Mouse (Mus musculus) mouse embryonic stem cell (cell line): ENCODE data around the gene Vps50.
"Not testable (repeated sequence)": the region's sequence is repeated elsewhere in the genome, so short reads cannot be mapped to it uniquely, and the experiment has no call there.

ENCODE experiments used
- in situ Hi-C, 2 experiments: fragments of 300-500 bp; cut with MboI; formaldehyde crosslinking; loops; 1 replicate in 1 of 2; 3 replicates in 1 of 2; pipeline ENCODE4 v1.14.3; 2019 to 2020; ENCODE audit warnings: low sequenced_read_pairs in 2 of 2, low pct_unique_long_range_greater_than_20kb in 1 of 2, mixed read lengths in 1 of 2; ENCODE audit not compliant: unreplicated experiment in 1 of 2

The Vps50 gene

DNA sequence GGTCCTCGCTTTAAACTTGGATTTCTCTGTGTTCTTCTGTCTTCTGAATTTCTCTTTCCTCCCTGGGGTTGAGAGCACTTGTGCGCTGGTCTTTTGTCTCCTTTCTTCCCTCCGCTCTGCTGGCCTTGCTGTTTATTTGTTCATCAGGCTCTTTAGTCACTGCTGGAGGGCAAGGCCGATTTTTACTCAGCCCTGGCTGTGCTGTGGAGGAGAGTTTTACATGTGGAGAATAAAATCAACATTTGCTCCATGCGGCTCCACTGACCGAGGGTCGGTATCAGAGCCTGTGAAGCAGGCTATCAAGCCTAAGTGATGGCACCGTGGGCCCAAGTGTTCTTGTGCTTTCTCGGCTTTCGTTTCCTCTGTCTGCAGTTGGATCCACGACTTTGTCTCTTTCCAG lies 13.4 kb downstream of the Vps50 start:
- in situ Hi-C loops: loop anchor here (10.0 to 25.0 kb wide), 3 partner anchors 93 to 233 kb away; no protein-coding TSS in a partner anchor

DNA sequence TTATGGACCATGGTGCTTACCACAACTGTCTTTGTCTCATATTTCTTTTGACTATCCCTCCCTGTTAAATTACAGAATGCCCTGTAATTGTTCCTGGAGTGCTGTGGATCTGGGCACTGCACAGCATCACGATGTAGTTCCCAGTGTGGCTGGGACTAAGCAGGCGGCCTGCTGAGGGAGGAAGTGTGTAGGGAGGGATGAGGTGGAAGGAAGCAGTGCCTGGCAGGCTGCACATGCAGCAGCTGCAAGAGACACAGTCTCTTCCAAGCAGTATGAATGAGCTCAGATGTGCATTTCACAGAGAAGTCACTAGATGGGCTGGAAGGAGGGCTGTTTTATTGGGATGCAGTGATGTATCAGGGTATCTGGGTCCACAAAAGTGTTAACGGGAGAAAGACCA lies 14.4 kb downstream of the Vps50 start:
- in situ Hi-C loops: loop anchor here (10.0 to 25.0 kb wide), 3 partner anchors 92 to 232 kb away; no protein-coding TSS in a partner anchor

DNA sequence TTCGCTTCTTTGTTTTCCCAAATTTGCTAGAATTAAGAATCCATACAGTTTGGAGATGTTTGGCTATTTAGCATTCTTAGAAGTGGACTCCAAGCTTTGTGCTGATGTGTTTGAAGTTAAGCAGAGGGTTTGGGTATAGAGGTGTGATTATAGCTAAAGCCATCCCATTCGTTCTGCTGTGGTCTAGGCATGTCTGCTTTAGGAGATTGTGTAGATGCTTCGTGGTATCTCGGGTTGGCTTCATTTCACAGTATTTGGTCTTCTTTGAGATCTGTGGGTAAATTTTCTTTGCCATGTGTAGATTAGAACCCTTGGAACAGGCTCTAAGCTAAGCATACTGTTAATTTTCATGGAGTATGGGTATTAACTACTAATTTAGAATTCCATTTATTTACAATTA lies 30.0 kb downstream of the Vps50 start:
- in situ Hi-C loops: no loop called here

DNA sequence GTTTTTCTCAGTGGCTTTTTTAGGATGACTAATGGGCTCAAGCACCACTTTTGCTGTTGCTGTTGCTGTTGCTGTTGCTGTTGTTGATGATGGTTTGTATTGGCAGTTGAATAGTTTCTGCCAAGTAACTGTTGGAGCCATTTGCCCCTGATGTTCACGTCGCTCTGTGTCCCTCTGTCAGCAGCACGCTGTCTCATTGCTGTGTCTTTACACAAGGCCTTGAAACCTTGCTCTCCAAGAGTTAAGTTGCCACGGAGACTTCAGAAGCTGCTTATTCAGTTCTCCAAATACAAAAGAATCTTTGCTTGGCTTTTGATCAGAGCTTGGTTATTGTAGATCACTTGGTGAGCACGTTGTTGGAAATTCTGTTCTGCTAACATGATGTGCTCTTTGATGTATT lies 33.3 kb downstream of the Vps50 start:
- in situ Hi-C loops: no loop called here

DNA sequence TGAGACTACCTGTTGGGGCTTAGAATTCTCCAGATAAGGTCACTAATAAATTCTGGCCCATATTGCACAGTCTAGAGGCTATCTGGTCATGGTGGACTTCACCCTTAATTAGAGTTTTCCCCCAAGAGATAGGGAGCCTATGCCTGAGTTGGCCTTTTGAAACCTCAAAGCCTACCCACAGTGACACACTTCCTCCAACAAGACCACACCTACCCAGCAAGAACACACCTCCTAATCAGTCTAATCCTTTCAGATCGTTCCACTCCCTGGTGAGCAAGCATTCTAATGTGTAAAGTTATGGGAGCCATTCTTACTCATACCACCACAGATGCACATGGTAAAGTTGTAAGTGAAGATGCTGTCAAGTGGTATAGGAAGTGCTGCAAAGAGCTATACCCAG lies 37.9 kb downstream of the Vps50 start:
- in situ Hi-C loops: no loop called here

DNA sequence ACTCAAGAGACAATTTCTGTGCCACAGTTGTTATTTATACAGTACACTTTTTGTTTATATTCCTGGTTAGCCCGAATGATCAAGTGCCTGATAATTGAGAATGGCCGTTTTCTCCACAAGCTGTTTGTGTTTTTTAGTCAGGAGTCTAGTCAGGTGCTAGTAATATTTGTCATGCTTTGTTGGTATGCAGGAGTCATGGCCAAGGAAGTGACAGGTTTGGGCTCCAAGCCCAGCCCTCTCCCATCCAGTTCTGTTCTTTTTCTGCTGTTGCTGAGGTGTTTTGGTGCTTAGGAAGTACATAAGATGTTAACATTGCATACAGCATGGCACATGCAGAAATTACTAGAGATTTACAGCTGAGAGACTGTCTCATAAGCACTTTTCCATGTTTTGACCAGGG lies 41.3 kb downstream of the Vps50 start:
- in situ Hi-C loops: no loop called here

DNA sequence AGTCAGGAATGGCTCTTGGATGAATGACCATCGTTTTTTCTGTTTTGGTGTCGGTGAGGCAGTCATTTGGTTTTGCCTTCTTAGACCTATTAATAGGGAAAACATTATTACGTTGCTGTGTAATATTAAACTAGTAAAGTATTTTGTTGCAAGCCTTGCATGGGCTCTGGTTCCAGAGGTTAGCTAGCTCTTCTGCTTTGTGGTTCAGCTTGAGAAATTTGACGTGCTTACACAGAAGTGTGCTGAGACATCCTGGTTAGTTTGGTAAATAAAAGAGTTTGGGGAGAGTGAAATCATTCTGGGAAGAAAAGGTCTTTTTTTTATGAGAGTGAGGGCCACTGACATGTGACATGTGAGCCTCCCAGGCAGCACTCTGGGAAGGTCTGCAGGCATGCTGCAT lies 45.7 kb downstream of the Vps50 start:
- in situ Hi-C loops: no loop called here

DNA sequence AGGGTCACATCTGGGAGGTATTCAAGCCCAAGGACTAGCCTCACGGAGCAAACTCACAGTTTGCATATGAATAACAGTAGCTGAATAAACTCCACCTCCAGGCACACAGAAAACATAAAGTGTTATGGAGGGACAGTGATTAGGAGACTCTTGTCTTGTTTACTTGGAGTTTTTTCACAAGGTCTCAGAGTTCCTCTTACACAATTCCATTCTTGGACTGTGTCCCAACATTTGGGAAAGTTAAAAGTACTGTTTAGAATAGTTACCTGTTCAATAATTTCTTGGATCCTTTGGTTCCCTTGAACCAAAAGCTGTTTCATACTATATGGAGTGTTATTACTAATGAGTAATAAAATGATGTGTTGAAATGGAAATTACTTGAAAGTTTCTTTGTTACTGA lies 46.8 kb downstream of the Vps50 start:
- in situ Hi-C loops: no loop called here

DNA sequence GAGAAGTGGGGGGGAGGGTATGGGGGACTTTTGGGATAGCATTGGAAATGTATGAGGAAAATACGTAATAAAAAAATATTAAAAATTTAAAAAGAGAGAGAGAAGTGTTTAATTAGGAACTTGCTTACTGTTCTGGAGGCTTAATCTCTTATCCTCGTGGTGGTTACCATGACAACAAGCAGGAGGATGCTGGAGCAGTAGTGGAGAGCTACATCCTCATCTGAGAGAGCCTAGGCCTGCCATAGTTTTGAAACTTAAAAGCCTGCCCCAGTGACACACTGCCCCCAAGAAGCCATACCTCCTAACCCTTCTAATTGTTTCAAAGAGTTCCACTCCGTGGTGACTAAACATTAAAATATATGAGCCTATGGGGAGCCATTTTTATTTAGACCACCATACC lies 50.8 kb downstream of the Vps50 start:
- in situ Hi-C loops: no loop called here

DNA sequence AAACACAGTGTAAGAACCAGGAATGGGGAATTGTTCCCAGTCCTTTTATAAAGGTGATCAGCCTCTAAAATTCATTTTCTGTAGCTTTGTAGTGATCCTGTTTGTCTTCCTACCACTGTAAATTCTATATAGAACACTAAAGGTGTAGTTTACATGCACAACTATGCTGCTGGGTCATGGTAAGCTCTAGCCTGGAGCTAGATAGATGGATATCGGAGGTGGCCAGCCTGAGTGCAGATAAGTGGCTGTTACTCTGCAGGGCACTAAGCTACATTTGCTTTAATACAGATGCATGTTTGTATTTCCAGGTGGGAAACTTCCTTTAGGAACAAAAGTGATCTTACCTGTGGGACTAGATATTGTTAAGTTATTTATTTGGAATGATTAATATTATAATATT lies 51.8 kb downstream of the Vps50 start:
- in situ Hi-C loops: no loop called here

DNA sequence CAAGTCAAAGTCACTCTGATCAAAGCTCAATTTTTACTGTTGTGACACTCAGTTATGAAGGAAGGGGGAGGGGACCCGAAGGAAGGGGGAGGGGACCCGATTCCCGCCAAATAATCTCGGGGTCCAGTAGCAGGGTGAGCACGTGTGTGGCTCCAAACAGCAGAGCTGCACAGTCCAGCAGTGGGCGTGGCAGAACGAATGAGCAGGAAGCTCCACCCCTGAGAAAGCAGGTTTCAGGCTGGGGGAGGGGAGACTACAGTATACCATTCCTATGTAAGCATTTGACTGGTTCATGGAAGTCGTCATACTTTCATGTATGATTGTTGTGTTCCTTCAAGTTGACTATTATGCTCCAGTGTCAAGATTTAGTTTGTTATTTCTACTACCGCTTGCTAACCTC lies 54.5 kb downstream of the Vps50 start:
- in situ Hi-C loops: not testable (repeated sequence)

DNA sequence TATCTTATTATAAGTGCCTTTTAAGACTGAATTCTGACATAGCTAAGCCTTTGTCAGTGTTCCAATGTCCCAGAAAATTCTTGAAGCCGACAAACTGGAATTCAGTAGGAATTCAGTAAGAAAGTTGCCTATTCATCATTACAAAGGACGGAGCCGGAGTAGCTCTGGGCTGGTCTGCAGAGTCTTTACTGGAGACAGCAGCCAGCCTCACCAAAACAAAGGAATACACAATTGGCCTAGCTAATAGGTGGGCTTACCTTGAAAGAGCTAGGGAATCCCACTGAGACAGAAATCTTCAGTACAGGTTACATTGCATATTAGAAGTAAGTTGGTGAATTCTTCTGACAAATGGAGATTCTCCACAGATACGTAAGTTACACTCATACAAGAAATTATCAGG lies 59.0 kb downstream of the Vps50 start:
- in situ Hi-C loops: no loop called here

DNA sequence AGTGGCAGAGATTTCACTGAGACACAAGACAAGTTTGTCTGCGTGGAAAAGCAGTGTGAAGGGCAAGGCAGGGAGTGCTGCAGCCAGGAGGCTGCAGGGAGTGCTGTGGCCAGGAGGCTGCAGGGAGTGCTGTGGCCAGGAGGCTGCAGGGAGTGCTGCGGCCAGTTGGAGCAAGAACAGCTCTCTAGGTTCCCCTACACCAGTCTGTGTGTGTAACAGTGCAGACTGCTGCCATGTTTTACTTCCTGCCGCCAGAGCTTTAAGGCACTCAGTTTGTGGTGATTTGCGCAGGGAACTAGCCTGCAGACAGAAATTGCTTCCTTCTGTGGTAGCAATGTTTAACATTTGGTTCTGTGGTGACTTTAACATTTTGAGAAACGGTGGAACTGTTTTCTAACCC lies 61.8 kb downstream of the Vps50 start:
- in situ Hi-C loops: no loop called here

DNA sequence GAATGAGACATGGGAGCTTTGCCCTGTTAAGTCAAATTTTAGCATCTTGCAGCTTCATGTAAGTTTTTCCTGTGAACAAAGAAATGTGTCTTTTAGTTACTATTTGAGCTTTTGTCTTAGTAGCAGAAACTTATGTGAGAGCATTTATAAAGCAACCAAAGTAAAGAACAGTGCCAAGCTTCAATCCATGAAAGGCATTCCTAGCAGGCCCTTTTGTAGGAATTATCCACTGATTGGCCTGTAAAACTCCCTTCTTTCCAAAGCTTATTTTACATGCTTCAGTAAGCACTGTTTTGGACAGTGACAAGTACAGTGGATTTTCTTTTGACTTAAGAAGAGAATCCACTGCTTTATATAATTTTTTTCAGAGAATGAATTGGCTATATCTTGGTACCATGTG lies 64.1 kb downstream of the Vps50 start:
- in situ Hi-C loops: no loop called here

DNA sequence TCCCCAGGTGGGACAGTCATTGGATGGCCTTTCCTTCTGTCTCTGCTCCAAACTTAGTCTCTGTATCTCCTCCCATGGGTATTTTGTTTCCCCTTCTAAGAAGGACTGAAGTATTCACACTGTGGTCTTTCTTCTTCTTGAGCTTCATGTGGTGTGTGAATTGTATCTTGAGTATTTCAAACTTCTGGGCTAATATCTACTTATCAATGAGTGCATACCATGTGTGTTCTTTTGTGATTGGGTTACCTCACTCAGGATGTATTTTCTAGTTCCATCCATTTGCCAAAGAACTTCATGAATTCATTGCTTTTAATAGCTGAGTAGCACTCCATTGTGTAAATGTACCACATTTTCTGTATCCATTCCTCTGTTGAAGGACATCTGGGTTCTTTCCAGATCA lies 65.9 kb downstream of the Vps50 start:
- in situ Hi-C loops: not testable (repeated sequence)

DNA sequence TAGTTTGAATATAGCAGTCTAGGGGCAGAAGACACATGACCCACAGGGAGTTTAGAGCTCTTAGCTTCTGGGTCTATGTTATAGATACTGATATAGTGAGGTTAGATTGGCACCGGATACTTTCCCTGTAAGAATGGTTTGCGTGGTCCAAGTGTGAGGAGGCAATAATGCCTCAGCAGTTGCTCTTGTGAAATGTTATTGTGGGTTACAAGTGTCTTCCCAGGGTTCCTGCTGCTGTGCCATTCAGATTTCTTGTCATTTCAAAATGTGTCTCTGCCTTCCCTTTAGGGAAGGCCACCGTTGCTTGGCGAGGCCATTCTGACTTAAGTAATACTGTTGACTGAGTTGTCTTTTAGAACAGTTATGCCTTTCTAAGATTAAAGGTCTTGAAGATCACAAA lies 66.8 kb downstream of the Vps50 start:
- in situ Hi-C loops: no loop called here

DNA sequence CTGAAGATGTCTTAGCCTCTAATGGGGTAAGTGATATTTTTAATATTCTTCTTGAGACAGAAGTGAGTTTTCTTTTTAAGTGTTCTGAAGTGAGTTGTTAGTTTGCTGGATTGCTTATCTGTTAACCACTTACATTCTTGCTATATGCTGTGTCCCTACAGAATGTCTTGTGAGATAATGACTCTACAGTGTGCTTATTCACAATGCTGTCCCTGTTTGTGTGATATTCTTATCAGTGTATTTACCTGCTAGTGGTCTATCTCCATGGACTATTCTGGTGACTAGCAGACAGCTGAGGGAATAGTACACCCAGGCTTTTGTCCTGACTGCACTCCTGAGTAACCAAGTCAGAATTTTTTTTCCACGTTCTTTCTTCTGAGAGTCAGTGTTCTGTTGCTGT lies 67.5 kb downstream of the Vps50 start:
- in situ Hi-C loops: no loop called here

DNA sequence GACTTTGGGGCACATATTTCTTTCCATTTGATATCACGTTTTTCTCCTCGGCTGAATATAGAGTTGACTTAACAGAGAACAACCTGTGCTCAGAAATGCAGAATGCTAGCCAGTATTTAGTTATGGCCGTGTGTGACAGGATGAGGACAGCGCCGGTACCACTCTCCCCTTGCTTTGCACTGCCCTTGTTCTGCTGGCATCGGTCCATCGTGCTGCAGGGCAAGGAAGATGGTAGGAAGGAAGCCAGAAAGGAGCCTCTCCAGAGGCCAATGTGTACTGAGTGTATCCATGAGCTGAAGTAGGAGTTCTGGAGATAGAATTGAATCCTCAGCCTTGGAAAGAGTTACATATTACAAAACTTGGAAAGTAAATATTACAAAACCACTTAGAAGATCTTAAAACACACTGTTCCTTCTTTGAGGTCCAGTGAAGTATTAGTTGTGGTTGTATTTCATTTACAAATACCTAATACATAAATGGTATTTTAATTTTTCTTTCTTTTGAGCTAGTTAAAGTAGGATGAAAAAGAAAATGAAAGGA lies 69.0 kb downstream of the Vps50 start:
- in situ Hi-C loops: no loop called here

DNA sequence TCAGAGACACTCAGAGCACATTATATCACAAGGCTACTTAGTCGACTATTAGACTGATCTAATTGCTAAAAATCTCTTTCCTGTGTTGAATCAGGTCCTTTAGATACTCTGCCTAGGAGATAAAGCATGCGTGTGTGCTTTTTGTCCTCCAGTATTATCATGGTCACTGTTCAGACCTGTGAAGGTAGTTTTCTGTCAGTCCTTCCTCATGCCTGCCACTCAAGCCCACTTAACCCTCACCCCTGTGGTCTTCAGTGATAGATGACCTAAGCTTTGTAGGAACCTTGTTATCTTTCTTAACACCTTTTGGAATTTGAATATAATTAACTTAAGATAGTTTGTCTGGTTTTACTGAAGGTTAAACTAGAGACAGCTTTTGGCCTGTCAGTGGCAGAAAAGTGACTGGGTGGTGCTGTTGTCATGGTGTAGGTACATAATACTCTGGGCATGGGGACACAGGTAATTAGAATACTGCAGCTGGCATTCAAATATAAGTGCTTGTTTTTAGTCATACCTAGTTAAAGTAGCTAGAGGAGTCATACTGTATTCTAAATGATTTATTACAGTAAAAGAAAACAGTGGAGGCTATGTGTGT lies 74.1 kb downstream of the Vps50 start:
- in situ Hi-C loops: no loop called here

DNA sequence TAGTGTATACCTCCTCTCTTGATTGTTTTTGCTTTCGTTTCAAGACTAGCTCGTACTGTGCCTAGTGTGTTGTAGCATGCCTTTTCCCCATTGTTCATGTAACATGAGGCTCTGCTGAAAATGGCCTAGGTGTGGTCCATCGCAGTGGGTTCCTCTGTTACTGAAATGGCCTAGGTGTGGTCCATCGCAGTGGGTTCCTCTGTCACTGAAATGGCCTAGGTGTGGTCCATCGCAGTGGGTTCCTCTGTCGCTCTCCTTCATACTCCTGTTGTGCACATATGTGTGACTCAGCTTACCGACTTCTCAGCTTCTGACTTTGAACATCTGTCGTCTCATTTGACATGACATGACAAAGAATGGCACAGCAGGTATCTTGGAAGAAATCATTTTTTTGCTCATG lies 75.6 kb downstream of the Vps50 start:
- in situ Hi-C loops: no loop called here

DNA sequence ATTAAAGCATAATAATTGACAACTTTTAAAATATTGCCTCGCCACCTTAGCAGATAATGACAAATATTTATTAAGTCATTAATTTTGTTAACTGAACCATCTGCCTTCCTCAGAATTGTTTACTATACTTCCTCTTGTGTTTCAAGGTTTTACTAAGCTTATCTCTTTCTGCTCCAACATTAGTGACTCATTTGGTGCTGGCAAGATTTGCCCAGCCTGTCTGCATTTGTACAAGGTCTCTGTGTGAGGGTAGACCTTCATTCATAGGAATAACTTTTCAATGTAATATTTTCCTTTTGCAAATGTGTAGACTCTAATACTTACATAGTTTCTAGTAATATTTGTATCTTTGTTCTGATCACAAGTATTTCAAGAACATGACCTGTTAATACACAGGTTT lies 87.2 kb downstream of the Vps50 start:
- in situ Hi-C loops: no loop called here
